Mouse (Mus musculus) heart, postnatal 0 days (tissue): ENCODE measurements at regions not wholly inside any gene's neighbourhood (a gene's known extent, or its start where the extent isn't known, plus 50 kb on each side); places are given as distances from the start of the nearest gene placed in this dataset.

Source experiments
- CTCF ChIP-seq: IDR thresholded peaks from 2 replicates; pipeline ENCODE4 v1.5.1; 2016; ENCODE audit warnings: antibody characterized with exemption, control low read depth, low read depth
- EP300 ChIP-seq: IDR thresholded peaks from 2 replicates; pipeline ENCODE4 v1.6.1; 2016; ENCODE audit warnings: antibody characterized with exemption, low read depth

GRCm38 (mm10) chr2:48321471-48321870 is 492.4 kb upstream of the Acvr2a start:
- no peak for TF ChIP-seq CTCF
- no peak for TF ChIP-seq EP300
